Comparison of ENCODE assay signal across 17 mouse cellular contexts in the genomic region with DNA sequence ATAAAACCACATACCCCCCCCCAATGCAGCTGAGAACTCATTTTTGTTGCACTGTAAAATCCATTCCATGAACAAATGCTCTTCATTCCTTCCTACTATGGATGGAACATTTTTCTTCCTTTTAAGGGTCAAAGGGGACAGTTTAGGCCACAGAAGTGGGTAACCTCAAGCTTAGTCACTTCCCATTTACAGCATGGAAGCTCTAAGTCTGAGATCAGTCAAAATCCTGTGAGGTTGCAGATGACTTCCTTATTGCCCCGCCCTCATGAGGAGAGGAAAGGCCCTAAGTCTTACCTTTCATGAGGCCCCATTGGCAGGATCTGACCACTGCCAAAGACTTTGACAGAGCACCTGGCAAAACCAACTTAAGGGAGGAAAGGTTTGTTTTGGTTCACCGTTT.
"Had no signal": no experiment of that assay in that cellular context is flagged by ENCODE, and none has a peak within 500 bp of the region (broad histone marks: within the 10 kb centered on the region; RNA-seq: fewer than 3 reads in every experiment).

No protein-coding gene starts in this region.

- H3K4me2 ChIP-seq: limb, embryonic 13.5 days; liver, embryonic 15.5 days; neural tube, embryonic 12.5 days; stomach, embryonic 15.5 days had no signal

- ATAC-seq: intestine, embryonic 16.5 days had no signal

- H3K4me3 ChIP-seq: limb, embryonic 13.5 days; liver, embryonic 15.5 days; midbrain, embryonic 10.5 days; neural tube, embryonic 12.5 days; stomach, embryonic 15.5 days had no signal

- H3K27me3 ChIP-seq: limb, embryonic 13.5 days; liver, embryonic 15.5 days; neural tube, embryonic 12.5 days; stomach, embryonic 15.5 days had no signal

- H3K9me3 ChIP-seq: limb, embryonic 13.5 days; liver, embryonic 15.5 days; midbrain, embryonic 10.5 days; neural tube, embryonic 12.5 days; stomach, embryonic 15.5 days had no signal

- H3K9ac ChIP-seq: limb, embryonic 13.5 days; liver, embryonic 15.5 days; neural tube, embryonic 12.5 days; stomach, embryonic 15.5 days had no signal

- H3K36me3 ChIP-seq: limb, embryonic 13.5 days; liver, embryonic 15.5 days; midbrain, embryonic 10.5 days; neural tube, embryonic 12.5 days; stomach, embryonic 15.5 days had no signal

- DNase-seq: kidney, postnatal 25 days; layer of hippocampus, adult 9-11 months; layer of hippocampus, postnatal 36 days; left cerebral cortex, postnatal 4 days; lung, adult 2 months; lung, postnatal 10 days; midbrain, embryonic 14.5 days; retina, postnatal 1 day; right cerebral cortex, postnatal 14 days; thymus, adult 2 months; thymus, postnatal 25 days had no signal

- H3K4me1 ChIP-seq: limb, embryonic 13.5 days; liver, embryonic 15.5 days; midbrain, embryonic 10.5 days; neural tube, embryonic 12.5 days; stomach, embryonic 15.5 days had no signal

- H3K27ac ChIP-seq: limb, embryonic 13.5 days; liver, embryonic 15.5 days; midbrain, embryonic 10.5 days; neural tube, embryonic 12.5 days; stomach, embryonic 15.5 days had no signal
